ENCODE assay signal across 8 mouse cellular contexts in the genomic region with DNA sequence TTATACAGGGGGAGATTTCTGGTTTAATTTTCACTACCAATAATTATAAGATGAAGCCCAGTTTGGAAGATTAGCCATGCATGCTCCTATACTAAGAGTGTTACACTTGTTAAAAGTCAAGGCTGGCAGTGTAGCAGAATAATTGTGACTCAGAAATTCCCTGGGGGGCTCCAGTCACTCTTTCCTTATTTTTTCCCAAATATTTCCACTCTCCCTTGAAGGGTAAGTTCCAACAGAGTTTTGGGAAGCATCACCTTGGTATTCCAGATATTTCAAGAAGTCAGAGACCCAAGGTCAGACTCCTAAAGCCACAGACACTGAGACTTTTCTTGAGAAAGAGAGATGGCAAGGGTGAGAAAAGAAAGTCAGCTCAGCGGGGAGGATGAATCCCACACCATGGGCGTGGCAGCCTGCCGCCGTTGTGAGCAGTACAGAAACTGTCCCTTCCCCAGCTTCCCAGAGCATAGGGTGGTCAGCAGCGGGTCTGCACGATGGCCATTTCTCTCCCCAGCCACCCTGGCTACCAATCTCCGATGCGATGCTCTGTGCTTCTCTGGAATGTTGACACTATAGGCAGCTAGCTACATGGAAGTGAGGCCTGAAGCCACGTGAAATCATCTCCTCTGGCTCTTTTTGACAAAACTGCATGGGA. TPM values are rescaled to one million over a fixed set of nuclear protein-coding genes. Genes with fewer than 3 reads are reported as not detected.
DNase-seq lines count a peak whose midpoint lies in the region; ATAC-seq and TF ChIP-seq lines count a peak whose summit lies in the region.

No protein-coding gene starts in this region.

- H3K4me2 ChIP-seq in embryonic facial prominence, embryonic 15.5 days (replicated peaks): peak overlapping the region; percentile 33; the same call in 1 of the 2 replicates
- peak overlapping the region; percentile 45; the same call in 1 of the 2 replicates for H3K4me2 ChIP-seq in limb, embryonic 14.5 days (replicated peaks; ENCODE audit: low read depth, low read length, severe bottlenecking)

- H3K4me3 ChIP-seq in embryonic facial prominence, embryonic 15.5 days (replicated peaks): no peak overlapping the region
- no peak overlapping the region for H3K4me3 ChIP-seq in limb, embryonic 14.5 days (replicated peaks; ENCODE audit: low read length)

- intact Hi-C loops in gastrocnemius, postnatal 36 days (cut with DNase I): no loop called here

- peaks cover 13% of the 10 kb centered on the region for H3K4me1 ChIP-seq in embryonic facial prominence, embryonic 15.5 days
- H3K4me1 ChIP-seq in limb, embryonic 14.5 days (ENCODE audit: control insufficient read depth, insufficient read depth, low read length): peaks cover 14% of the 10 kb centered on the region

- no peak overlapping the region for H3K9ac ChIP-seq in embryonic facial prominence, embryonic 15.5 days
- H3K9ac ChIP-seq in limb, embryonic 14.5 days (ENCODE audit: low read depth, low read length, severe bottlenecking): no peak overlapping the region

- 23% methylated on average over 9 of the region's 9 CpGs for WGBS in embryonic facial prominence, embryonic 15.5 days
- 15% methylated on average over 9 of the region's 9 CpGs for WGBS in limb, embryonic 14.5 days

- H3K36me3 ChIP-seq in embryonic facial prominence, embryonic 15.5 days: no peaks in the 10 kb centered on the region
- no peaks in the 10 kb centered on the region for H3K36me3 ChIP-seq in limb, embryonic 14.5 days (ENCODE audit: control insufficient read depth, insufficient read depth, low read length)

- H3K27me3 ChIP-seq in embryonic facial prominence, embryonic 15.5 days: no peaks in the 10 kb centered on the region
- H3K27me3 ChIP-seq in limb, embryonic 14.5 days (ENCODE audit: control insufficient read depth, insufficient read depth, low read length): no peaks in the 10 kb centered on the region

- no peaks in the 10 kb centered on the region for H3K9me3 ChIP-seq in embryonic facial prominence, embryonic 15.5 days (replicated peaks)
- H3K9me3 ChIP-seq in limb, embryonic 14.5 days (ENCODE audit: control insufficient read depth, low read length): no peaks in the 10 kb centered on the region

- no peak for TF ChIP-seq POLR2A in limb, embryonic 14.5 days (IDR thresholded peaks at IDR 0.05; ENCODE audit: borderline replicate concordance, extremely low read depth, insufficient read depth, insufficient read length)

- peak; percentile 10 to 18 for DNase-seq in kidney, postnatal 4 days
- no peak for DNase-seq in kidney, adult 18-20 months
- peak; percentile 53 for DNase-seq in NIH3T3 (ENCODE audit: low read depth)
- no peak for DNase-seq in limb, embryonic 14.5 days (ENCODE audit: low spot score)
- no peak for DNase-seq in thymus, postnatal 0 days (ENCODE audit: low spot score)
- no peak for DNase-seq in gastrocnemius, postnatal 36 days
- DNase-seq in right cerebral cortex, postnatal 36 days (ENCODE audit: low spot score in 2 of 2): no peak

- H3K27ac ChIP-seq in embryonic facial prominence, embryonic 15.5 days (replicated peaks): no peak overlapping the region
- no peak overlapping the region for H3K27ac ChIP-seq in limb, embryonic 14.5 days (replicated peaks; ENCODE audit: low read depth, low read length)

- ATAC-seq in embryonic facial prominence, embryonic 15.5 days (ENCODE audit: insufficient number of reproducible peaks, low FRiP score, low TSS enrichment, low read depth): no peak
- no peak for ATAC-seq in limb, embryonic 14.5 days (ENCODE audit: low FRiP score, low read depth)

RNA-seq across cellular contexts. Expression of gene Rasgrp3, which starts 28.8 kb away (rescaled TPM):
- polyA plus RNA-seq in embryonic facial prominence, embryonic 15.5 days (2015; fragmentation: Nextera tagmentation; extraction: Ambion mirVana): 10.8 and 12.0 TPM in 2 replicates
- 9.3 and 9.4 TPM in 2 replicates for polyA plus RNA-seq in limb, embryonic 14.5 days (2012; rRNA removed)
- polyA plus RNA-seq in limb, embryonic 14.5 days (2014; fragmentation: Nextera tagmentation; extraction: Ambion mirVana): 13.9 and 19.1 TPM in 2 replicates
- 2.4 TPM in 2 replicates for polyA plus RNA-seq in thymus, postnatal 0 days (2015; fragmentation: Nextera tagmentation; extraction: Ambion mirVana)
- total RNA-seq in gastrocnemius, postnatal 36 days (2021): 10 to 100 TPM; 28.0 to 31.5 TPM

Comparison
In these comparisons a context has a peak if more than half of its experiments do, and no peak if none do; other contexts are left out.
1. DNase-seq: peak in kidney, postnatal 4 days (2 of 2) and NIH3T3 (single experiment); none in kidney, adult 18-20 months (single experiment), limb, embryonic 14.5 days (single experiment), thymus, postnatal 0 days (single experiment), gastrocnemius, postnatal 36 days (0 of 2) and right cerebral cortex, postnatal 36 days (0 of 2).